Mouse (Mus musculus) embryonic facial prominence, embryonic 10.5 days (tissue): ENCODE measurements around the gene Gm49601. TPM values are rescaled to one million over a fixed set of nuclear protein-coding genes. Genes with fewer than 3 reads are reported as not detected.

Experiments
- DNase-seq: peaks from one replicate; pipeline ENCODE4 v3.0.0-alpha.2; 2017; ENCODE audit warnings: low spot score
- H3K27ac ChIP-seq: fragments of 300-500 bp; sonication (generic); replicated peaks from 2 replicates; pipeline ENCODE4 v1.5.1; 2016; ENCODE audit warnings: mild to moderate bottlenecking
- H3K27me3 ChIP-seq: fragments of 300-500 bp; sonication (generic); replicated peaks from 2 replicates; pipeline ENCODE4 v1.6.1; 2016; ENCODE audit warnings: low read depth, mild to moderate bottlenecking; ENCODE audit not compliant: poor library complexity, severe bottlenecking
- H3K36me3 ChIP-seq: fragments of 300-500 bp; sonication (generic); replicated peaks from 2 replicates; pipeline ENCODE4 v1.6.1; 2016; ENCODE audit warnings: mild to moderate bottlenecking, moderate library complexity
- H3K4me1 ChIP-seq: fragments of 300-500 bp; sonication (generic); 2 replicates; pipeline ENCODE4 v1.6.1; 2016
- H3K4me3 ChIP-seq: fragments of 300-500 bp; sonication (generic); 2 replicates; pipeline ENCODE4 v1.5.1; 2016; ENCODE audit warnings: mild to moderate bottlenecking, moderate library complexity
- H3K9me3 ChIP-seq: fragments of 300-500 bp; sonication (generic); 2 replicates; pipeline ENCODE4 v1.6.1; 2016; ENCODE audit warnings: mild to moderate bottlenecking
- WGBS: fragments of 180-500 bp; shearing (Covaris S2); methylation state at CpG from one replicate; pipeline ENCODE4 v1.1.7; 2016; 5-methylcytosine and 5-hydroxymethylcytosine counted together
- polyA plus RNA-seq: library from polyadenylated mRNA; unstranded; fragments of >200 nt; fragmentation: Nextera tagmentation; extraction: Ambion mirVana; gene quantifications from 2 replicates; pipeline ENCODE4 v1.2.1, GENCODE M21; 2016

Gene Gm49601
- polyA plus RNA-seq, 1 experiment from 2014 or later, result 3.6 TPM

DNA sequence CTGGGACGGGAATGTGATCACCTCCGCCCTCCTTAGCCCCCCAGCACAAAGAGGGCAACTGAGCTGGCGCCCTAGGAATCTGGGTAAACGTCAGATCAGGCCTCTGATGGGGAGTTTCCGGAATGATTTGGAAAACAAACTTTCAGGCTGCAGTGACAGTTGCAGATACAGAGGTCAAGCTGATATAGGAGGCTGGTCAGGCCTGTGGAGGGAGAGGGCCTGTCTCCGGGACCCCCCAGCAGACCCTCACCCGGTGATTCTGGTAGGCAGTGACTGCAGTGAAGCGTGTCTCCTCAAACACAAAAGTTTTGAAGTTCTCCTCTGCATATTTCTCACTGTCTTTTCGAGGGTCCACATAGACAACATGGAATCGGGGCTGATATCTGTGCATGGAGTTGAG is 43.1 kb downstream of the Gm49601 start:
- H3K27ac ChIP-seq, result no peak overlapping the region
- no peaks in the 10 kb centered on the region for H3K36me3 ChIP-seq
- 6% methylated on average over 10 of the region's 10 CpGs for WGBS
- H3K27me3 ChIP-seq, result peaks cover 98% of the 10 kb centered on the region
- no peaks in the 10 kb centered on the region for H3K9me3 ChIP-seq
- H3K4me3 ChIP-seq, result peak overlapping the region; percentile 50
- no peak for DNase-seq
- peaks cover 57% of the 10 kb centered on the region for H3K4me1 ChIP-seq

- H3K9me3 ChIP-seq, result no peaks in the 10 kb centered on the region
- no peaks in the 10 kb centered on the region for H3K36me3 ChIP-seq
- peak overlapping the region; percentile 67 for H3K27ac ChIP-seq
- whole genome bisulfite sequencing, result under 1% methylated on average over 67 of the region's 67 CpGs
- H3K4me3 ChIP-seq, result peak overlapping the region; percentile 50
- peaks cover 57% of the 10 kb centered on the region for H3K4me1 ChIP-seq
- H3K27me3 ChIP-seq, result peaks cover 98% of the 10 kb centered on the region
- DNase-seq, result peak; percentile 59
Observed at GRCm38 (mm10) chr16:18582426-18583148, 43.6 kb downstream of the Gm49601 start.

DNA sequence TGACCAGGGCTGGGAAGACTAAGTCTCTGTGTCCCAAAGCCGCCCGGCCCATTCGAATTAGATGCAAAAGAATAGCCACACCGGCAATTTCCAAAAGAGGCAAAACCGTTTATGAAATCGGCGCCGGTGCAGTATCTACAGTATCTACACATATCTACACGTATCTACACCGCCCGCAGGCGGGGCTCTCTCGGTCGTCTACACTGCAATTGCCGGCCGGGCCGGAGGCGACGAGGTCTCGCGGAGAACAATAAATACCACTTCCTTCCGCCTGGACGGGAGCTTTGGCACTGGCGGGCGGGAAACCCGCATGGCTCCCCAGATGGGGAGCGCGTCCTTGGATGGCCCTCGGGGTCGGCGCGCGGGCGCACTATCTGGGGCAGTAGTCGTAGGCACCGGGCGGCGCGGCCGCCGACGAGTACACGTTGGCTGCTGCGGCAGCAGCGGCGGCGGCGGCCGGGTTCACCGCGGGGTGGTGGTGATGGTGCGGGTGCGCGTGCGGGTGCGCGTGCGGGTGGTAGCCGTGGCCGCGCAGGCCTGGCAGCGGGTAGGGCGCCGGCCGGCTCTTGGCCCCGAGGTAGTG is 44.5 kb downstream of the Gm49601 start:
- DNase-seq, result peak; percentile 60
- peaks cover 96% of the 10 kb centered on the region for H3K27me3 ChIP-seq
- H3K27ac ChIP-seq, result peak overlapping the region; percentile 67
- no peaks in the 10 kb centered on the region for H3K36me3 ChIP-seq
- peaks cover 54% of the 10 kb centered on the region for H3K4me1 ChIP-seq
- no peaks in the 10 kb centered on the region for H3K9me3 ChIP-seq
- peak overlapping the region; percentile 50 for H3K4me3 ChIP-seq
- WGBS, result under 1% methylated on average over 66 of the region's 66 CpGs

DNA sequence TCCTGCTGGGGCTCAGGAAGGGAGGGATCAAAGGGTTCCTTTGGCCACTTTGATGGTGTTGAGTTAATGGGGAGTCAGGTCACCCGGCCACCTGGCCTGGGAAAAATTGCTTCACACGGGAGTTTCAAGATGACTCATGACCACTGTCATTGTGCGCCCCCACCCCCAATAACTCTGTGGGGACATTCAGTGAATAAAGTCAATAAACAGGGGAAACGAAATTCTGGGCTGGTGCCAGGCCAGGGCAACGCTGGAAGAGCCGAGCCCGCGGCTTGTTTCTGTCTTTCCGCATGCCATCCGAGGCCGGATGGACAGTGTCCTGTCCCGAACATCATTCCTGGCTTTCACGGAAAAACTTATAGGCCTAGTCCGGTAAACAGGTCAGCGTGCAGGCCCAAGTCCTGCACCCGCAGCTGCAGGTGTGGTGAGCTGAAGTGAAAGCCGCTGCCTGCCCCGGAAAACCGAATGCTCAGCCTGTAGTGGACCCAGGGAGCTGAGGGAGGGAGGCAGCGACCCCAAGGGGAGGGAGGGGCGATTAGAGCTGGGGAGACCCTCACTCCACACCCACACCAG is 45.1 kb downstream of the Gm49601 start:
- no peaks in the 10 kb centered on the region for H3K9me3 ChIP-seq
- whole genome bisulfite sequencing, result 3% methylated on average over 21 of the region's 21 CpGs
- peaks cover 49% of the 10 kb centered on the region for H3K4me1 ChIP-seq
- H3K27me3 ChIP-seq, result peaks cover 92% of the 10 kb centered on the region
- H3K4me3 ChIP-seq, result peak overlapping the region; percentile 50
- H3K27ac ChIP-seq, result 0 out of 2 replicates have a peak overlapping the region, but pooled peaks have one; percentile 3
- no peaks in the 10 kb centered on the region for H3K36me3 ChIP-seq
- DNase-seq, result peak; percentile 51

- no peak overlapping the region for H3K4me3 ChIP-seq
- no peaks in the 10 kb centered on the region for H3K36me3 ChIP-seq
- no peaks in the 10 kb centered on the region for H3K9me3 ChIP-seq
- no peak overlapping the region for H3K27ac ChIP-seq
- peaks cover 84% of the 10 kb centered on the region for H3K27me3 ChIP-seq
- peak; percentile 35 for DNase-seq
- WGBS, result 6% methylated on average over 2 of the region's 2 CpGs
- H3K4me1 ChIP-seq, result peaks cover 42% of the 10 kb centered on the region
Observed at GRCm38 (mm10) chr16:18580389-18580788, 45.8 kb downstream of the Gm49601 start.

GRCm38 (mm10) chr16:18577599-18578160 is 48.5 kb downstream of the Gm49601 start:
- Histone ChIP-seq H3K9me3 (no peaks in the 10 kb centered on the region), H3K4me3 (no peak overlapping the region), H3K27me3 (peaks cover 64% of the 10 kb centered on the region), H3K36me3 (no peaks in the 10 kb centered on the region), H3K4me1 (peaks cover 32% of the 10 kb centered on the region), H3K27ac (no peak overlapping the region; the same call in 1 of the 2 replicates)
- DNase-seq, result no peak
- 13% methylated on average over 5 of the region's 5 CpGs for WGBS

DNA sequence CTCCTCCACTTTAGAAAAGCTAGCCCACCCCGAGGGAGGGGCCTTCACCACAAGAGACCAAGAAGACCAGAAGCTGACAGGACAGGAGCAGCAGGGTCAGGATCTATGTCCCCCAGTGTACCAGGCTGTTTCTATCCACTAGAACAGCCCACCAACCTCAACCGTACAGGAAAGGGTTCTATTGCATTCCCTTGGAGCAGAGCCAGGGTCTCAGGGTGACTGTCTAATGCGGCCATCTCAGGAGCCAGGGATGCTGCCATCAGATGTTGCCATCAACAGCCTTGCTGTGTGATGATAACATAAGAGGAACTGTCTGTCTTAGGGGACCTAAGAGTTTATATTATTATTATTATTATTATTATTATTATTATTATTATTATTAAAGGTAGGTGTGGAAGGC is 49.2 kb downstream of the Gm49601 start:
- no peaks in the 10 kb centered on the region for H3K36me3 ChIP-seq
- no peak for DNase-seq
- peaks cover 26% of the 10 kb centered on the region for H3K4me1 ChIP-seq
- peaks cover 57% of the 10 kb centered on the region for H3K27me3 ChIP-seq
- 0 out of 2 replicates have a peak overlapping the region, but pooled peaks have one; percentile 32 for H3K27ac ChIP-seq
- 42% methylated on average over 3 of the region's 3 CpGs for WGBS
- no peaks in the 10 kb centered on the region; the same call in 1 of the 2 replicates for H3K9me3 ChIP-seq
- H3K4me3 ChIP-seq, result no peak overlapping the region

- WGBS, result 71% methylated on average over 8 of the region's 8 CpGs
- no peaks in the 10 kb centered on the region; the same call in 1 of the 2 replicates for H3K9me3 ChIP-seq
- no peaks in the 10 kb centered on the region for H3K36me3 ChIP-seq
- H3K27me3 ChIP-seq, result peaks cover 29% of the 10 kb centered on the region
- peak; percentile 7 for DNase-seq
- peaks cover 13% of the 10 kb centered on the region for H3K4me1 ChIP-seq
- no peak overlapping the region for H3K27ac ChIP-seq
- H3K4me3 ChIP-seq, result no peak overlapping the region
Observed at GRCm38 (mm10) chr16:18574196-18574595, 52.0 kb downstream of the Gm49601 start.

Other genes with a start within 250 kb of the Gm49601 start
- gene Txnrd2, start 200.0 kb downstream of the Gm49601 start, polyA plus RNA-seq, result 27.9 and 32.3 TPM in 2 replicates
- gene Comt, start 199.6 kb downstream of the Gm49601 start, polyA plus RNA-seq, result 56.2 and 58.4 TPM in 2 replicates
- 17.9 and 19.1 TPM in 2 replicates for gene Gnb1l, start 127.7 kb downstream of the Gm49601 start, polyA plus RNA-seq
- gene Rtl10, start 127.5 kb downstream of the Gm49601 start, polyA plus RNA-seq, result 3.8 and 4.1 TPM in 2 replicates
- 8.1 and 9.5 TPM in 2 replicates for gene Tbx1, start 35.8 kb downstream of the Gm49601 start, polyA plus RNA-seq
- gene Gp1bb, start 4.0 kb downstream of the Gm49601 start, polyA plus RNA-seq, result 2.6 and 3.5 TPM in 2 replicates
- gene Sept5, start 3.5 kb upstream of the Gm49601 start, polyA plus RNA-seq, result 30.2 and 32.2 TPM in 2 replicates
- 20.0 and 22.0 TPM in 2 replicates for gene Cldn5, start 150.4 kb upstream of the Gm49601 start, polyA plus RNA-seq
- 103 and 107 TPM in 2 replicates for gene Ufd1, start 185.4 kb upstream of the Gm49601 start, polyA plus RNA-seq
- gene Cdc45, start 185.6 kb upstream of the Gm49601 start, polyA plus RNA-seq, result 73.8 and 77.3 TPM in 2 replicates
- gene 2510002D24Rik, start 210.2 kb upstream of the Gm49601 start, polyA plus RNA-seq, result 32.6 and 34.9 TPM in 2 replicates
- gene Gm28539, start 210.2 kb upstream of the Gm49601 start, polyA plus RNA-seq, result not detected in 2 replicates